Mouse (Mus musculus) CD4-positive naive resting alpha-beta T cell, adult 57 days (primary cell): ENCODE results near the gene Gm21190. TPM values are rescaled to one million over a fixed set of nuclear protein-coding genes. Genes with fewer than 3 reads are reported as not detected.

ENCODE experiments used
- total RNA-seq: library from RNA; stranded (reverse); gene quantifications from one replicate; pipeline ENCODE4 v1.2.4, GENCODE M21; 2023

Gene Gm21190
- not detected for total RNA-seq

GRCm38 (mm10) chr5:15529122-15529521 lies at the start of gene Gm21190:
Gene Gm21190 (minus strand): TSS chr5:15529222.

DNA sequence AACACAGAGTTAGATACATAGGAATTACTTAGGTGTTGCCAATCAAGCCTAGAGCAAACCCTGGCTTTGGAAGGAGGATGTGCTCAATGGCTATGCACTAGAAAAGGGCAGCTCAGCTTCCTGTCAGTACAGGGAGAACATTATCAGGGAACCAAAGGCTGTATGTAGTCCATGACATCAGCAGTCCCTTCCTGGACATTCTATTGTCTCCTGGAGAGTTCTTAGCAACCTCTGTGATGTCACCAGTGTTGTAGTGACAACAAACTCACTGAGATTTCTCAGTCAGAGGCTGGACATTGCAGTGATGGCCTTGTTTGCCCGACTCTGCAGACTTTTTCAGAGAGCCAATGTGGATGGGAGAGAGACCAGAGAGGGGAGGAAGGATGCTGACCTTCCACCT lies 48.0 kb upstream of the Gm21190 start, which contains the start of gene Gm21083:
Gene Gm21083 (plus strand): TSS at position 301 of the 400 bp plus-strand sequence.

GRCm38 (mm10) chr5:15476423-15476822 lies 52.6 kb downstream of the Gm21190 start, which contains the start of gene Gm21149:
Gene Gm21149 (minus strand): TSS chr5:15476523.

Other genes with a start within 250 kb of the Gm21190 start
- gene Gm21149, start 52.7 kb downstream of the Gm21190 start, total RNA-seq, result not detected
- not detected for gene Gm21083, start 48.1 kb upstream of the Gm21190 start, total RNA-seq
- gene Speer4d, start 89.8 kb upstream of the Gm21190 start, total RNA-seq, result not detected
- gene 4930572O03Rik, start 127.8 kb upstream of the Gm21190 start, total RNA-seq, result not detected
- not detected for gene Speer4c, start 185.0 kb upstream of the Gm21190 start, total RNA-seq